Mouse (Mus musculus): ENCODE results near the gene Plppr3. TPM values are rescaled to one million over a fixed set of nuclear protein-coding genes. Genes with fewer than 3 reads are reported as not detected.

The Plppr3 gene
- polyA plus RNA-seq, 1 experiment from 2014 or later = 156 TPM

DNA sequence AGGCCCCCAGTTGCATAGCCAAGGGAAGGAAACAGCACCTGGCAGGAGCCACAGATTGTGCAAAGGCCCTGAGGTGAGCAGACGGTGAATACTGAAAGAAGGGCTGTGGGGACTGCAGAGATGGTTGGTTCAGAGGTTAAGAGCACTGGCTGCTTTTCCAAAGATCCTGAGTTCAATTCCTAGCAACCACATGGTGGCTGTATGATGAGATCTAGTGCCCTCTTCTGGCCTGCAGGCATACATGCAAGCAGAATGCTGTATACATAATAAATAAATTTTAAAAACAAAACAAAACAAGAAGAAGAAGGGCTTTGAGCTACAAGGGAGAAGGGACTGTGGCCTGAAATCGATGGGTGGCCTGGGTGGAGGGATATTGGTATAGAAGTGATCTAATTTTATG lies 57.3 kb downstream of the Plppr3 start:
- Histone ChIP-seq H3K4me2 (ENCODE audit: low read depth) (no peak overlapping the region), H3K27me3 (ENCODE audit: control insufficient read depth, insufficient read depth, low read length) (no peaks in the 10 kb centered on the region), H3K27ac (ENCODE audit: low read depth, low read length) (no peak overlapping the region), H3K4me3 (ENCODE audit: low read depth, low read length) (no peak overlapping the region), H3K36me3 (ENCODE audit: control insufficient read depth, insufficient read depth, low read length) (peaks cover 13% of the 10 kb centered on the region), H3K4me1 (ENCODE audit: control insufficient read depth, insufficient read depth, low read length) (0 out of 2 replicates have a peak, but pooled peaks cover 3% of the 10 kb centered on the region), H3K9me3 (ENCODE audit: control insufficient read depth, low read length) (no peaks in the 10 kb centered on the region), H3K9ac (ENCODE audit: low read length) (no peak overlapping the region)
- 75% methylated on average over 2 of the region's 2 CpGs for WGBS
- ATAC-seq (ENCODE audit: insufficient read depth, low FRiP score, low TSS enrichment) (no peak), DNase-seq (ENCODE audit: low spot score) (no peak)

DNA sequence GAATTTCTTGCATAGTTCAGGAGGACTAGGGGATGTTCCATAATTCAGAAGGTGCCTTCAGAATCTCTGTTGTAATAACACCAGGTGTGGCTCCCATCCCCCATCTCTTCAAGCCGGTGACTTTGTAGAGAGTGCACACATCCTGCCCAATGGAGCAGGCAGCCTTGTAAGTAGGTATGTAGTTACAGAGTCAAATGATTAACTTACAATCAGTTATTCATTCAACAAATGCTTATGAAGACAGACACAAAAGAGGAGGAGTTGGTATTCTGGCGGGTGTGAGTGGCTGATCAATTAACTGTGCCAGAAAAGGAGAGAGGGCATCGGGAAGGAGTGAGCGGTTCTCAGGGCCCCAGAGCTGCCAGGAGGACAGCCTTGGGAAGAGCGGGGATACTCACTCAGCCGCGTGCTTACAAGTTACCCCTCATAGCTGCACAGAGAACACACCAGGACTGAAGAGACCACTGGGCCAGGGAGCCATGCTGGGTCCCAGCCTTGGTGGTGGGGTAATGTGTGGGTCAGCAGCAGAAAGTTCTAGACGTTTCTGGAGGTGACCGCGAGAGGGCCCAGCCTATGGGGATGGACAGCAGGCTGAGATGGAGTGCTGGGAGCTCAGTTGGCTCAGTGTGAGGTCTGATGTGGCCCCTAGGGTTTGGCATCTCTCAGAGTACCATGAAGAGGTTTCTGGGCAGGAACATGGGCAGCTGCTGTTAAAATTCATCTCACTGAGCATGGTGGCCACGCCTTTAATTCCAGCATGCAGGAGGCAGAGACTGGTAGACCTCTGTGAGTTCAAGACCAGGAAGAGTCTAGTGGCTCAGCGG lies 58.6 kb downstream of the Plppr3 start:
- Histone ChIP-seq H3K27me3 (ENCODE audit: control insufficient read depth, insufficient read depth, low read length) (no peaks in the 10 kb centered on the region), H3K36me3 (ENCODE audit: control insufficient read depth, insufficient read depth, low read length) (peaks cover 13% of the 10 kb centered on the region), H3K9me3 (ENCODE audit: control insufficient read depth, low read length) (no peaks in the 10 kb centered on the region), H3K4me3 (ENCODE audit: low read depth, low read length) (no peak overlapping the region), H3K4me1 (ENCODE audit: control insufficient read depth, insufficient read depth, low read length) (no peaks in the 10 kb centered on the region), H3K27ac (ENCODE audit: low read depth, low read length) (no peak overlapping the region), H3K4me2 (ENCODE audit: low read depth) (no peak overlapping the region), H3K9ac (ENCODE audit: low read length) (no peak overlapping the region)
- DNase-seq (ENCODE audit: low spot score) = no peak
- no peak for ATAC-seq (ENCODE audit: insufficient read depth, low FRiP score, low TSS enrichment)
- WGBS = 90% methylated on average over 12 of the region's 12 CpGs

- Histone ChIP-seq H3K27me3 (ENCODE audit: control insufficient read depth, insufficient read depth, low read length) (no peaks in the 10 kb centered on the region), H3K4me2 (ENCODE audit: low read depth) (no peak overlapping the region), H3K9me3 (ENCODE audit: control insufficient read depth, low read length) (no peaks in the 10 kb centered on the region), H3K4me3 (ENCODE audit: low read depth, low read length) (no peak overlapping the region), H3K4me1 (ENCODE audit: control insufficient read depth, insufficient read depth, low read length) (no peaks in the 10 kb centered on the region), H3K36me3 (ENCODE audit: control insufficient read depth, insufficient read depth, low read length) (peaks cover 11% of the 10 kb centered on the region), H3K9ac (ENCODE audit: low read length) (no peak overlapping the region), H3K27ac (ENCODE audit: low read depth, low read length) (no peak overlapping the region)
- ATAC-seq (ENCODE audit: insufficient read depth, low FRiP score, low TSS enrichment) (no peak), DNase-seq (ENCODE audit: low spot score) (no peak)
- WGBS = 86% methylated on average over 5 of the region's 5 CpGs
Observed at GRCm38 (mm10) chr10:79814271-79814842, 60.1 kb downstream of the Plppr3 start.

- peaks cover 5% of the 10 kb centered on the region; the same call in 1 of the 2 replicates for H3K4me1 ChIP-seq (ENCODE audit: control insufficient read depth, insufficient read depth, low read length)
- 27% methylated on average over 15 of the region's 15 CpGs for WGBS
- no peaks in the 10 kb centered on the region for H3K9me3 ChIP-seq (ENCODE audit: control insufficient read depth, low read length)
- no peak overlapping the region for H3K4me3 ChIP-seq (ENCODE audit: low read depth, low read length)
- H3K36me3 ChIP-seq (ENCODE audit: control insufficient read depth, insufficient read depth, low read length) = peaks cover 13% of the 10 kb centered on the region
- peak; percentile 40; the same call in 1 of the 2 replicates for ATAC-seq (ENCODE audit: insufficient read depth, low FRiP score, low TSS enrichment)
- no peaks in the 10 kb centered on the region for H3K27me3 ChIP-seq (ENCODE audit: control insufficient read depth, insufficient read depth, low read length)
- no peak overlapping the region for H3K9ac ChIP-seq (ENCODE audit: low read length)
- no peak overlapping the region for H3K4me2 ChIP-seq (ENCODE audit: low read depth)
- no peak overlapping the region for H3K27ac ChIP-seq (ENCODE audit: low read depth, low read length)
- peak; percentile 89 for DNase-seq (ENCODE audit: low spot score)
Observed at GRCm38 (mm10) chr10:79811736-79812637, 62.4 kb downstream of the Plppr3 start.

Small RNA genes lying within 50 kb of the gene (microRNA-seq; reads per million reads assigned to microRNA genes)
- not detected for gene Mir6910

Other genes with a start within 250 kb of the Plppr3 start
- 17.2 and 23.1 TPM in 2 replicates for gene Shc2, start 236.7 kb downstream of the Plppr3 start, polyA plus RNA-seq (2014; fragmentation: Nextera tagmentation; extraction: Ambion mirVana)
- not detected in 2 replicates for gene Odf3l2, start 228.9 kb downstream of the Plppr3 start, polyA plus RNA-seq (2014; fragmentation: Nextera tagmentation; extraction: Ambion mirVana)
- 1.5 and 2.5 TPM in 2 replicates for gene Madcam1, start 210.1 kb downstream of the Plppr3 start, polyA plus RNA-seq (2014; fragmentation: Nextera tagmentation; extraction: Ambion mirVana)
- 71.2 and 78.7 TPM in 2 replicates for gene Tpgs1, start 205.3 kb downstream of the Plppr3 start, polyA plus RNA-seq (2014; fragmentation: Nextera tagmentation; extraction: Ambion mirVana)
- 165 and 168 TPM in 2 replicates for gene Cdc34, start 192.4 kb downstream of the Plppr3 start, polyA plus RNA-seq (2014; fragmentation: Nextera tagmentation; extraction: Ambion mirVana)
- 0.57 and 0.62 TPM in 2 replicates for gene Gzmm, start 185.6 kb downstream of the Plppr3 start, polyA plus RNA-seq (2014; fragmentation: Nextera tagmentation; extraction: Ambion mirVana)
- 591 and 595 TPM in 2 replicates for gene Bsg, start 170.1 kb downstream of the Plppr3 start, polyA plus RNA-seq (2014; fragmentation: Nextera tagmentation; extraction: Ambion mirVana)
- gene Hcn2, start 158.0 kb downstream of the Plppr3 start, polyA plus RNA-seq (2014; fragmentation: Nextera tagmentation; extraction: Ambion mirVana) = 0.28 and 0.57 TPM in 2 replicates
- 29.5 and 34.1 TPM in 2 replicates for gene Polrmt, start 128.1 kb downstream of the Plppr3 start, polyA plus RNA-seq (2014; fragmentation: Nextera tagmentation; extraction: Ambion mirVana)
- gene Fgf22, start 119.6 kb downstream of the Plppr3 start, polyA plus RNA-seq (2014; fragmentation: Nextera tagmentation; extraction: Ambion mirVana) = 0.20 and 0.84 TPM in 2 replicates
- gene Rnf126, start 107.7 kb downstream of the Plppr3 start, polyA plus RNA-seq (2014; fragmentation: Nextera tagmentation; extraction: Ambion mirVana) = 99.7 and 101 TPM in 2 replicates
- 1.3 and 1.7 TPM in 2 replicates for gene Fstl3, start 97.4 kb downstream of the Plppr3 start, polyA plus RNA-seq (2014; fragmentation: Nextera tagmentation; extraction: Ambion mirVana)
- gene Prss57, start 83.7 kb downstream of the Plppr3 start, polyA plus RNA-seq (2014; fragmentation: Nextera tagmentation; extraction: Ambion mirVana) = 0.23 TPM in 1 of 2 replicates, not detected in the other
- 150 and 155 TPM in 2 replicates for gene Palm, start 81.1 kb downstream of the Plppr3 start, polyA plus RNA-seq (2014; fragmentation: Nextera tagmentation; extraction: Ambion mirVana)
- gene Misp, start 53.6 kb downstream of the Plppr3 start, polyA plus RNA-seq (2014; fragmentation: Nextera tagmentation; extraction: Ambion mirVana) = 0.77 and 1.6 TPM in 2 replicates
- gene Ptbp1, start 20.2 kb downstream of the Plppr3 start, polyA plus RNA-seq (2014; fragmentation: Nextera tagmentation; extraction: Ambion mirVana) = 215 and 216 TPM in 2 replicates
- 12.5 and 13.7 TPM in 2 replicates for gene Prtn3, start 158 bp downstream of the Plppr3 start, polyA plus RNA-seq (2014; fragmentation: Nextera tagmentation; extraction: Ambion mirVana)
- gene Elane, start 11.6 kb upstream of the Plppr3 start, polyA plus RNA-seq (2014; fragmentation: Nextera tagmentation; extraction: Ambion mirVana) = 0.66 TPM in 1 of 2 replicates, not detected in the other
- not detected in 2 replicates for gene Cfd, start 16.2 kb upstream of the Plppr3 start, polyA plus RNA-seq (2014; fragmentation: Nextera tagmentation; extraction: Ambion mirVana)
- gene Med16, start 34.3 kb upstream of the Plppr3 start, polyA plus RNA-seq (2014; fragmentation: Nextera tagmentation; extraction: Ambion mirVana) = 47.7 and 53.6 TPM in 2 replicates
- gene Gm26602, start 36.2 kb upstream of the Plppr3 start, polyA plus RNA-seq (2014; fragmentation: Nextera tagmentation; extraction: Ambion mirVana) = 14.5 TPM in 1 of 2 replicates, not detected in the other
- gene Kiss1r, start 42.3 kb upstream of the Plppr3 start, polyA plus RNA-seq (2014; fragmentation: Nextera tagmentation; extraction: Ambion mirVana) = 0.77 and 0.80 TPM in 2 replicates
- 150 and 156 TPM in 2 replicates for gene R3hdm4, start 46.6 kb upstream of the Plppr3 start, polyA plus RNA-seq (2014; fragmentation: Nextera tagmentation; extraction: Ambion mirVana)
- gene Arid3a, start 52.4 kb upstream of the Plppr3 start, polyA plus RNA-seq (2014; fragmentation: Nextera tagmentation; extraction: Ambion mirVana) = 7.0 and 8.5 TPM in 2 replicates
- 115 TPM in 2 replicates for gene Wdr18, start 85.5 kb upstream of the Plppr3 start, polyA plus RNA-seq (2014; fragmentation: Nextera tagmentation; extraction: Ambion mirVana)
- 0.16 and 0.30 TPM in 2 replicates for gene Grin3b, start 96.1 kb upstream of the Plppr3 start, polyA plus RNA-seq (2014; fragmentation: Nextera tagmentation; extraction: Ambion mirVana)
- 16.1 and 17.7 TPM in 2 replicates for gene Tmem259, start 109.7 kb upstream of the Plppr3 start, polyA plus RNA-seq (2014; fragmentation: Nextera tagmentation; extraction: Ambion mirVana)
- gene Cnn2, start 114.0 kb upstream of the Plppr3 start, polyA plus RNA-seq (2014; fragmentation: Nextera tagmentation; extraction: Ambion mirVana) = 167 and 187 TPM in 2 replicates
- gene Abca7, start 121.9 kb upstream of the Plppr3 start, polyA plus RNA-seq (2014; fragmentation: Nextera tagmentation; extraction: Ambion mirVana) = 4.3 and 7.0 TPM in 2 replicates
- 4.6 and 4.9 TPM in 2 replicates for gene Arhgap45, start 142.0 kb upstream of the Plppr3 start, polyA plus RNA-seq (2014; fragmentation: Nextera tagmentation; extraction: Ambion mirVana)
- gene Polr2e, start 165.2 kb upstream of the Plppr3 start, polyA plus RNA-seq (2014; fragmentation: Nextera tagmentation; extraction: Ambion mirVana) = 222 and 234 TPM in 2 replicates
- 540 and 570 TPM in 2 replicates for gene Gpx4, start 172.5 kb upstream of the Plppr3 start, polyA plus RNA-seq (2014; fragmentation: Nextera tagmentation; extraction: Ambion mirVana)
- gene Sbno2, start 230.9 kb upstream of the Plppr3 start, polyA plus RNA-seq (2014; fragmentation: Nextera tagmentation; extraction: Ambion mirVana) = 11.3 and 11.9 TPM in 2 replicates
- 22.0 and 23.5 TPM in 2 replicates for gene Stk11, start 241.2 kb upstream of the Plppr3 start, polyA plus RNA-seq (2014; fragmentation: Nextera tagmentation; extraction: Ambion mirVana)

Measured in neural tube, embryonic 11.5 days (tissue).